Mouse (Mus musculus): ENCODE data around the gene Fam131b.

GRCm38 (mm10) chr6:42349006-42349425 lies 24.6 kb upstream of the Fam131b start:
- no peak for TF ChIP-seq E2F4 (IDR thresholded peaks at IDR 0.05; ENCODE audit: insufficient replicate concordance, low read depth, low read length)
- TF ChIP-seq GABPA (IDR thresholded peaks at IDR 0.05; ENCODE audit: insufficient replicate concordance, low read depth, low read length) = no peak
- TF ChIP-seq ZNF384 (IDR thresholded peaks at IDR 0.05; ENCODE audit: low read depth, low read length) = no peak
- TF ChIP-seq CHD1 (IDR thresholded peaks at IDR 0.05; ENCODE audit: low read depth, low read length) = no peak
- no peak for TF ChIP-seq NRF1 (IDR thresholded peaks at IDR 0.05; ENCODE audit: low read depth, low read length)
- no peak for TF ChIP-seq NELFE (IDR thresholded peaks at IDR 0.05; ENCODE audit: low read depth, low read length)
- TF ChIP-seq POLR2A (IDR thresholded peaks at IDR 0.05; ENCODE audit: low read depth, low read length) = no peak
- peak; percentile 21 to 71; a peak in 3 of 4 replicates for TF ChIP-seq CTCF (conservative IDR thresholded peaks at IDR 0.05 in 1 of 2, IDR thresholded peaks at IDR 0.05 in 1 of 2; ENCODE audit: low read depth in 2 of 2, low read length in 2 of 2)
- TF ChIP-seq SIN3A (IDR thresholded peaks at IDR 0.05; ENCODE audit: low read length) = no peak
- TF ChIP-seq MAX (IDR thresholded peaks at IDR 0.05; ENCODE audit: low read length) = no peak
- no peak for TF ChIP-seq JUN (IDR thresholded peaks at IDR 0.05; ENCODE audit: insufficient read depth, low read depth, low read length)
